Mouse (Mus musculus) left cerebral cortex, adult 9 months (tissue): ENCODE results near the gene Myl9.
A peak's percentile ranks its signal among the peaks of the same experiment; 100 is the strongest.

Experiments used
- DNase-seq, 2 experiments: peaks; one replicate each; pipeline ENCODE4 v3.0.0; 2022; ENCODE audit warnings: low spot score in 2 of 2

Myl9 gene

GRCm38 (mm10) chr2:156774738-156775454 is at the start of gene Myl9:
Gene Myl9 (plus strand): TSS chr2:156775420.
- no peak for DNase-seq

DNA sequence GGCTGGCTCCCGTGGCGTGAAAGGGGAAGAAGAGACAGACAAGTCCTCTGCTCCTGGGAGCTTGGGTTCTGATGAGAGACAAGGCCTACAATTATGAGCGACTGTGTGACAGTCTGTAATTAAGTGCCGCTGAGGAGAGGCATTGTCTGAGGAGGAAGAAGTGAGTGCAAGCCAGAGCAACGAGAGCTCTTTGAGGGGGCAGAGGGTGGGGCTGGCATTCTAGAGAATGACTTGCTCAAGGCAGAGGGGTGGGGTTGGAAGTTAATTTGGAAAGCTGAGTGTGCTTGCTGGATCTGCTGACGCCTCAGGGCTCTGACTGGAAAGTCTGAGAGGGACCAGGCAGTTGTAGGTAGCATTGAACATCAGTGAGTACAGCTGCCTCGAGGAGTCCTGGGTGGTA is 48.9 kb upstream of the Myl9 start:
- peak in 1 of 2 experiments; percentile 69 for DNase-seq

GRCm38 (mm10) chr2:156726878-156727277 is 48.3 kb upstream of the Myl9 start:
- no peak for DNase-seq

- no peak for DNase-seq
These were observed 45.4 kb upstream of the Myl9 start for GRCm38 (mm10) chr2:156729537-156730469.

- no peak for DNase-seq
These were observed 44.7 kb upstream of the Myl9 start for GRCm38 (mm10) chr2:156730501-156730921.

DNA sequence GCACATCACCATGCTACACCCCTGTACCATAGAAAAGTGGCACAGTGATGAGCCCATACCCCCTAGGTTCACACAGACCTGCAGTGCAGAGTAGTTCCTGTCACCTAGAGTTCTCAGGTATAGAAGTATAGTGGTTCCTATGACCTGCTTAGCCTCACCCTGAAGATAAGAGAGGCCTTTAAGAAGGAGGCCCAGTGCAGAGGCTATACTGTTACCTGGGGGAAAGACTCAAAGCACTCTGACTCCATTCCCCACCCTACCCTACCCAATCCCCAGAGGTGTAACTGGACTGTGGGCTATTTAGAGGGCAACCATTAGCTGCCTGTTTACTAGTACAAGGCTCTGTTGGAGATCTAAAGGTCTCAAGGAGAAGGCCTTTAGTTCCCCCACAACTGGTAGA is 43.6 kb upstream of the Myl9 start:
- no peak for DNase-seq

DNA sequence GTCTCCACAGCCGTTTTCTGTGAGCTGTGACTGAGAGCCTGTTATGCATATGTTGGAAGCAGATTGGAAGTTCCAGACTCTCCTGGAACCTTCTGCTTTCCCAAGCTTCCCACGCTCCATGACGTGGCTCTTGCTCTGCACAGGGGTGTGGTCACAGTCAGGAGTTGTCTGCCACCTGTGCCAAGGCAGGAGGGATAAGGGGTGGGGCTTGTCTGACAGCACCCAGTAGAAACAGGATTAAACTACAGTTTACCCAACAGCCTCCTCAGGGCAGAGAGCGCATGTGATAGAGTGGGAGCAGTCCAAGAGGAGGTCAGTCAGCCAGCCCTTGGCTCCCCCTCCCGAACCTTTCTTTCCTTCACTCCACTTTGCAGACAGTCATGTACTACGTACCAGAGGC is 43.1 kb upstream of the Myl9 start:
- DNase-seq, result peak; percentile 70 to 89

DNA sequence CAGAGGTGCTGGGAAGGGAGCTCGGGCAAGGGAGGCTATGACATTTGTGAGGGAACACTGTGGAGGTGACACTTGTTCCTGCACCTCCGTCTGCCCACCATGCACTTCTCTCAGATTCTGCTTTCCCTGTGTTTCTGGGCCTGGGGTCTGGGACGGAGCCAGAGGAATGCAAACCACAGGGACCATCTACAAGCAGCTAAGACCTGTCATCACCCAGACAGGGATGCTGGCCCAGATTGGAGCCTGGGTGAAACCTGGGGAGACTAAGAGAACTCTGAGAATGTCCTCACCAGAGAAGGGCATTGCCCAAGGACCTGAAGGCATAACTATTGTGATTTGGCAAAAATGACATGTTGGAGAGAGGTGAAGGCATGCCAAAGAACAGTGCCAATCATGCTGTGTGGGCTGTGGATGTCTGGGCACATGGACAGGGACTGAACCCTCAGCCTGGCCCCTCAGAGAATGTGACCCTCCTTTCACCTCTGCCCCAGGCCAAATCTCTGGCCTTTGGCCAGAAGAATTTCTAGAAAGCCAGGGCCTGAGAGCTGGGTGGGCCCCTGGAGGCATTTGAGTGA is 39.4 kb upstream of the Myl9 start:
- no peak for DNase-seq

- DNase-seq, result no peak
These were observed 38.4 kb upstream of the Myl9 start for GRCm38 (mm10) chr2:156736846-156737245.

- no peak for DNase-seq
These were observed 37.2 kb upstream of the Myl9 start for GRCm38 (mm10) chr2:156737976-156738375.

DNA sequence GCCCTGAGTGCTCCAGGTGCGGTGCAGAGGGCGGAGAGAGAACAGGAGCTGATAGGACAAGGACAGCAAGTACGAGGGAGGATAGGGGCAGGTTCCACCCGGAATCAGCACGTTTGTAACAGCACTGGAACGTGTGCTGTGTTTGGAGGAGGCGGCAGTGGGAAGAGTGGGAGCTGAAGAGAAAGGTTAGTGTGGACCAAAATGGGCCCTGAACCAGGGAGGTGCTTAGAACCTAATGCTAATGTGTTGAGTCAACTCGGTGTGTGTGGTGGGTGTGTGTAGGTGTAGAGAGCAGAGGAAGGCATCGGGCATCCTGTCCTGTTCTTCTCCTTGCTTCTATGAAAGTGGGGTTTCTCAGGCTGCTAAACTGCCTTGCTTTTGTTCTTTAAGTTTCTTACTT is 34.0 kb upstream of the Myl9 start:
- DNase-seq, result peak in 1 of 2 experiments; percentile 55

GRCm38 (mm10) chr2:156741998-156742397 is 33.2 kb upstream of the Myl9 start:
- no peak for DNase-seq

- no peak for DNase-seq
These were observed 32.0 kb upstream of the Myl9 start for GRCm38 (mm10) chr2:156743248-156743647.

DNA sequence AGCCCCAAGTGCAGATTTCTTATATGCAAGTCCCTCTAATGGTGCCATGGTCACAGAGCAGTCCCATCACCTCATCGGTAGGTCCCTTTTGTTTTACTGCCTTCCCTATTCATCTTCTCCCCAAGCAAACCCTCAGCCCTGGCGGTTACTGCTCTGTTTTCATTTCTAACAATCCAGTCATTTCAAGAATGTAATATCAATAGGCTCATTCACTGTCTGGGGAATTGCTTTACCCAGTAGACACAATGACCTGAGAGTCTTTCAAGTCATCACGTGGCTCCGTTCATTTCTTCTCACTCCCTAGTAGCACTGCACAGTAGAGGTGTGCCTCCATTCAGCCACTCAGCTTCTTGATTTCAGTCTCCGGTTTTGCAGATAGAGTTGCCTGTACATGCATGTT is 30.8 kb upstream of the Myl9 start:
- no peak for DNase-seq

GRCm38 (mm10) chr2:156747315-156747714 is 27.9 kb upstream of the Myl9 start:
- DNase-seq, result no peak

DNA sequence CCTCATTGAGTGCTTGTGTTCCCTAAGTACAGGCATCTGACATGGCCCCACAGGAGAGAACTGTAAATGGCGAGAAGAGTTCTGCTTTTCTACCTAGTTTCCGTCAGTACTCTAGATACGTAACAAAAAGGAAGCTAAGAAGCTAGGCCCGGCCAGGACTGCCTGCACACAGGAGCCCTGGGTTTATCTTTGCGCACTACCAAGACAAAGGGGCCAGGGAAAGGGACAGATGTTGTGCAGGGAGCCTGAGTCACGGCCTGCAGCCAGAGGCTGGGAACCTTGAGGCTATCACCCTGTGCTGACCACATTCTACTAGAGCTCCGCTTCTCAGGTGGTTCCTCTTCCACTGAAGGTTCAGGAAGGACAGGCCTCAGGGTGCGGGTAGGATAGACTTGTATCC is 25.5 kb upstream of the Myl9 start:
- no peak for DNase-seq

DNA sequence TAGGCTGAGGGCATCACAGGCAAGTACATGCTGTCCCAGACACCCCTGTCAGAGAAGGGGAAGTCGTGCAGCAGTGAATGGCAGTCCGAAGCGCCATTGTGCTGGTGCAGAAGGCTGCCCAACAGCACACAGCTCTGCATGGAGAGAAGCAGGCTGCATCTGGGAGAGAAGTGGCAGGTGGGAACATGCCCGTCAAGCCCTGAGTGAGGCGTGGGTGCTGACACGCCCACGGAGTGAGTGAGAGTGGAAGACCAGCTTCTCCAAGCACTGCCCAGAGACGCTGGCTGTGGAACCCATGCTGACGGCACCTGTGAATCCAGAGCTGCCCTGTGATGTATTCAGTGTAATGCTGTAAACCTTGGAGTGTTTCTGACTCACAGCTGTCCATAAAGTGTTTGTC is 18.3 kb upstream of the Myl9 start:
- peak in 1 of 2 experiments; percentile 58 for DNase-seq

- DNase-seq, result no peak
These were observed 14.2 kb upstream of the Myl9 start for GRCm38 (mm10) chr2:156760843-156761505.

- no peak for DNase-seq
These were observed 13.5 kb upstream of the Myl9 start for GRCm38 (mm10) chr2:156761521-156762278.

DNA sequence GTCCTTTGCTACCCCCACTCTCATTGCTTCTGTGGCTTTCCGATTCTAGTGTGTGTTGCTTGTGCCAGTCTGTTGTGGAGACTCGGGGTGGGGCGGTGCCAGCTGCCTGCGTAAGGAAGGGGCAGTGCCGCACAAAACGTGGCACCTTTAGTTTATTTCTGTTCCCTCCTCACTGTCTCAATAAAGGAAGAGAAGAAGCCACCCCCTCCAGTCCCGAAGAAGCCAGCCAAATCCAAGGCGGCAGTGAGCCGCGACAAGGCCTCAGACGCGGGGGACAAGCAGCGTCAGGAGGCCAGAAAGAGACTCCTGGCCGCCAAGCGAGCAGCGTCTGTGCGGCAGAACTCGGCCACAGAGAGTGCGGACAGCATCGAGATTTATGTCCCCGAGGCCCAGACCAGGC is 12.7 kb upstream of the Myl9 start:
- peak in 1 of 2 experiments; percentile 62 for DNase-seq

- DNase-seq, result no peak
These were observed 12.1 kb upstream of the Myl9 start for GRCm38 (mm10) chr2:156763101-156763500.
